Mouse (Mus musculus): ENCODE measurements around the gene Mtmr4. TPM values are rescaled to one million over a fixed set of nuclear protein-coding genes. Genes with fewer than 3 reads are reported as not detected.

Gene Mtmr4
- polyA plus RNA-seq, 1 experiment from 2014 or later = 62.4 TPM

DNA sequence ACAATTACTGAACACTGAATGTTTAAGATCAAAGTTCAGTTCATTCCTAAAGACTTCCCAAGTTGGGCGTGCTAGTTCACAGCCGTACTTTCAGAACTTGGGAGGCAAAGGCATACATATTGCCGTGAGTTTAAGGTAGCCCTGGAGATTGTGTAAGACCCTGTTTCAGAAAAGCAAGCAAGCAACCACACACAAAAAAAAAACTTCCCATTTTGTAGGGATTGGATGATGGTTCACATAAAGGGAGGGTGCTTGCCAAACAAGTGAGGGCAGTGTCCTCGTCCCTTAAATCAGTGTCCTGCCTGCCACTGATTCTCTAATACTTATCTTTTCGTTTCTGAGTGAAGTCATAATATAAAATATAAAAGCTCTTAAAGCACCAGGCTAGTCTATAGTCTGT, 62.7 kb downstream of the Mtmr4 start:
- no peak for ATAC-seq (ENCODE audit: insufficient number of reproducible peaks, low FRiP score, low TSS enrichment, low read depth)
- Histone ChIP-seq H3K27me3 (ENCODE audit: control insufficient read depth, insufficient read depth, low read length) (no peaks in the 10 kb centered on the region), H3K9ac (ENCODE audit: low read length) (no peak overlapping the region), H3K4me2 (ENCODE audit: low read depth, severe bottlenecking) (no peak overlapping the region), H3K4me1 (ENCODE audit: control insufficient read depth, insufficient read depth, low read length) (no peaks in the 10 kb centered on the region), H3K36me3 (ENCODE audit: control insufficient read depth, insufficient read depth, low read length) (no peaks in the 10 kb centered on the region), H3K4me3 (ENCODE audit: low read depth, low read length) (no peak overlapping the region), H3K27ac (replicated peaks; ENCODE audit: low read depth, low read length) (no peak overlapping the region), H3K9me3 (ENCODE audit: control insufficient read depth, low read length) (no peaks in the 10 kb centered on the region)
- WGBS = 81% methylated on average over 5 of the region's 5 CpGs
- no peak for DNase-seq (ENCODE audit: low spot score)

DNA sequence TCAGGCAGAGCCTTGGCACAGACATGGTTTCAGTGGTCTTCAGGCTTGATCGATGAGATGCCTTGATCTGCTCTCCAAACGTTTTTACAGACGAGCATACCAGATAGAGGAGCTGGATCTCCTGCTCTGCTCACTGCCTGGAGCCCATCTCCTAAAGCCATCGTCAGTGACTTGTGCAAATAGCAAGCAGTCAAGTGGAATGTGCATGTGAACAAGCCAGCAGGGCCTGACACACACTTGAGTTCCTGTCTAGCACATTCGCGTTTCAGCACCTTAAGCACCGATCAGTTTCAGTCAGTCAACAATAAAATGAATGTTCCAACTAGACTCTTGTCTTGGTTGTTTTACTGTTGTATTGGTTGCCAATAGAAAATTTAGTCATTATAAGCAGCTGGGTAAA, 67.3 kb downstream of the Mtmr4 start:
- no peak overlapping the region for H3K4me3 ChIP-seq (ENCODE audit: low read depth, low read length)
- no peak overlapping the region for H3K9ac ChIP-seq (ENCODE audit: low read length)
- no peaks in the 10 kb centered on the region for H3K4me1 ChIP-seq (ENCODE audit: control insufficient read depth, insufficient read depth, low read length)
- peaks cover 11% of the 10 kb centered on the region for H3K27me3 ChIP-seq (ENCODE audit: control insufficient read depth, insufficient read depth, low read length)
- no peak overlapping the region for H3K27ac ChIP-seq (replicated peaks; ENCODE audit: low read depth, low read length)
- no peaks in the 10 kb centered on the region for H3K36me3 ChIP-seq (ENCODE audit: control insufficient read depth, insufficient read depth, low read length)
- no peak for DNase-seq (ENCODE audit: low spot score)
- H3K9me3 ChIP-seq (ENCODE audit: control insufficient read depth, low read length) = no peaks in the 10 kb centered on the region
- 77% methylated on average over 7 of the region's 7 CpGs for WGBS
- ATAC-seq (ENCODE audit: insufficient number of reproducible peaks, low FRiP score, low TSS enrichment, low read depth) = no peak
- no peak overlapping the region for H3K4me2 ChIP-seq (ENCODE audit: low read depth, severe bottlenecking)

DNA sequence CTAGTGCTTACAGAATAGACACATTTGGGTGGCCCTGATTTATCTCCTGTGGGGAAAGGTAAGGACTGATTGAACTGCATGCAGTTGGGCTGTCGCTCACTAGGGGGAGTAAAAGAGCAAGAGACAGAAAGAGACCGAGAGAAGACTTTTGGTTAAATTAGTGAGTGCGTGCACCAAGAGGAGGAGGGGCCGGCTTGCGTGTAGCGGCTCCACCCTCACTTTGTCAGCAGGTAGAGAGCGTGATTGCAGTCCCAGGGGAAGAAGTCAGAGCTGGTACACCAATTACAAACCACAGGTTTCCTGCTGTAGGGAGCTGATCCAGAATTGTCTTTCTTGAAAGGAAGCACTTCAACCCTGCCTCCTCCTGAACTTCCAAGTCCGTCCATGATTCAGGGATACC, 70.4 kb downstream of the Mtmr4 start, which contains the start of gene Rnf43:
Gene Rnf43 (plus strand): TSS at position 316 of the 400 bp plus-strand sequence.
- Histone ChIP-seq H3K36me3 (ENCODE audit: control insufficient read depth, insufficient read depth, low read length) (no peaks in the 10 kb centered on the region), H3K4me2 (ENCODE audit: low read depth, severe bottlenecking) (peak within 1 kb of the TSS; percentile 55), H3K4me3 (ENCODE audit: low read depth, low read length) (peak within 1 kb of the TSS; percentile 26), H3K27me3 (ENCODE audit: control insufficient read depth, insufficient read depth, low read length) (peaks cover 14% of the 10 kb centered on the region), H3K9ac (ENCODE audit: low read length) (no peak within 1 kb of the TSS), H3K9me3 (ENCODE audit: control insufficient read depth, low read length) (no peaks in the 10 kb centered on the region), H3K4me1 (ENCODE audit: control insufficient read depth, insufficient read depth, low read length) (no peaks in the 10 kb centered on the region), H3K27ac (replicated peaks; ENCODE audit: low read depth, low read length) (no peak within 1 kb of the TSS)
- WGBS = under 1% methylated on average over 8 of the region's 8 CpGs
- peak; percentile 90 for DNase-seq (ENCODE audit: low spot score)
- ATAC-seq (ENCODE audit: insufficient number of reproducible peaks, low FRiP score, low TSS enrichment, low read depth) = 0 out of 2 replicates have a peak, but pooled peaks have one; percentile 31

DNA sequence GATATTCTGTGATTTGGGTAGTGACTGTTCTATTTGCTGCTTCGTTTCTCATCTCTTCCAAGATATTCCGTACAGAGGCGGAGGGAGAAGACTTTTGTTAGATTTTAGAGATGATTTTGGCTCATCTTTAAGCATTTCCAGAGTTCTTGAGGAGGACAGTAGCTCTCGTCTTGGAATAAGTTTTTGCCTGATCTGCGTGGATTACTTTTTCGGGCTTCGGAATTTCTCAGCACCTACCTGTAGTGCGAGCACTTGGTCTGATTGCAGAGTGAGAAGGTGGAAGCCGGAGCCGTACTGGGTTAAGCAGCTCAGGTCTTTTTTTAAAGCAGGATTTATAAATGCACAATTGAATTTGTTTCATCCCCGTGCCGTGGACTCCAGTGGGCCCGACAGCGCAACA, 70.9 kb downstream of the Mtmr4 start:
- ATAC-seq (ENCODE audit: insufficient number of reproducible peaks, low FRiP score, low TSS enrichment, low read depth) (no peak), DNase-seq (ENCODE audit: low spot score) (peak; percentile 32)
- H3K9me3 ChIP-seq (ENCODE audit: control insufficient read depth, low read length) = no peaks in the 10 kb centered on the region
- H3K4me3 ChIP-seq (ENCODE audit: low read depth, low read length) = peak overlapping the region; percentile 26
- no peak overlapping the region for H3K27ac ChIP-seq (replicated peaks; ENCODE audit: low read depth, low read length)
- H3K4me1 ChIP-seq (ENCODE audit: control insufficient read depth, insufficient read depth, low read length) = no peaks in the 10 kb centered on the region
- H3K27me3 ChIP-seq (ENCODE audit: control insufficient read depth, insufficient read depth, low read length) = peaks cover 14% of the 10 kb centered on the region
- 14% methylated on average over 14 of the region's 14 CpGs for WGBS
- H3K36me3 ChIP-seq (ENCODE audit: control insufficient read depth, insufficient read depth, low read length) = no peaks in the 10 kb centered on the region
- no peak overlapping the region for H3K9ac ChIP-seq (ENCODE audit: low read length)
- H3K4me2 ChIP-seq (ENCODE audit: low read depth, severe bottlenecking) = peak overlapping the region; percentile 55

DNA sequence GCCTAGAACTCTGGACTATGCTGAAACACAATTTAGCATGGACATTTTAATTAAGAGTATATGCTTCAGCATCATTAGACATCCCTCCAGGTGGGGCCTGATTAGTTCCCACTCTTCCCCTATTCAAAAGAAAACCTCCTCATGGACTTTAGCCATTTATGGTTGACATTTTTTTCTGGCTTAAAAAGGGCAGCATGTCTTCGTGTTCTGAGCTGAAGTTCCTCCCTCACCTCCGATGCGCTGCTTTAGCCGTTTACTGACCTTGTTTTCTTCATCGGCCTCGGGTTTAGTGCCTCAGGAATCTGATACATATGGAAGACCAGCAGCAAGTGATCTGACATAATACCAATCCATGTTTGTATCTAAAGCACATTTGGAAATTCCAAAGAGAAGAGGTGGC, 72.0 kb downstream of the Mtmr4 start:
- H3K4me3 ChIP-seq (ENCODE audit: low read depth, low read length) = no peak overlapping the region
- H3K36me3 ChIP-seq (ENCODE audit: control insufficient read depth, insufficient read depth, low read length) = no peaks in the 10 kb centered on the region
- peaks cover 14% of the 10 kb centered on the region for H3K27me3 ChIP-seq (ENCODE audit: control insufficient read depth, insufficient read depth, low read length)
- no peak for ATAC-seq (ENCODE audit: insufficient number of reproducible peaks, low FRiP score, low TSS enrichment, low read depth)
- H3K27ac ChIP-seq (replicated peaks; ENCODE audit: low read depth, low read length) = no peak overlapping the region
- no peaks in the 10 kb centered on the region for H3K9me3 ChIP-seq (ENCODE audit: control insufficient read depth, low read length)
- 70% methylated on average over 6 of the region's 6 CpGs for WGBS
- DNase-seq (ENCODE audit: low spot score) = no peak
- H3K4me2 ChIP-seq (ENCODE audit: low read depth, severe bottlenecking) = no peak overlapping the region
- no peak overlapping the region for H3K9ac ChIP-seq (ENCODE audit: low read length)
- H3K4me1 ChIP-seq (ENCODE audit: control insufficient read depth, insufficient read depth, low read length) = no peaks in the 10 kb centered on the region

DNA sequence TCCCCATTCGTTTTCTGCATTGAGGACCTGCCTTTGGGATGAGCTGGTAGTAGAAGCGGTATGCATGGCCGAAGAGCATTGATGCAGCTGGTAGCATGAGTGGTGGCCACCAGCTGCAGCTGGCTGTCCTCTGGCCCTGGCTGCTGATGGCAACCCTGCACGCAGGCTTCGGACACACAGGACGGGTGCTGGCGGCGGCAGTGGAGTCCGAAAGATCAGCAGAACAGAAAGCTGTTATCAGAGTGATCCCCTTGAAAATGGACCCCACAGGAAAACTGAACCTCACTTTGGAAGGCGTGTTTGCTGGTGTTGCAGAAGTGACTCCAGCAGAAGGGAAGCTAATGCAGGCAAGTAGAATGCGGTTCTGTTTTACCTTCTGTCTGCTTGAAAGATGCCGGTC, 72.6 kb downstream of the Mtmr4 start:
- H3K4me2 ChIP-seq (ENCODE audit: low read depth, severe bottlenecking) = no peak overlapping the region

DNA sequence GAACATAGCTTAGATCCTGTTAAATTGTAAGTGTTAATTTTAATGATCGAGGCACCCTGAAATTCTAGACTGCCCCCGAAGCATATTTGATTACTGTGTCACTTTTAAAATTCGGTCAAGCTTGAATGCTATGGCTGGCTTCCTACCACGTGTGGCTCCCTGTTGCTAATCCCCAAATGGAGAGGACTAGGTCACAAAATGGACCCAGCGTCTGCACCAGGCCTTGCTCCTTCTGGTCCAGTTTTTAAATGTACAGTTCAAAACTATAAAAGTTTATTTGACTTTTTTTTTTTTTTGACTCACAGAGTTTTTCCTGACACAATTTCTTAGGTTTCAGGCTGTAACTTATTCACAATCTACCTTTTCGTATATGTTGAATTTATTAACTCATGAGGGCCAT, 73.3 kb downstream of the Mtmr4 start:
- H3K9me3 ChIP-seq (ENCODE audit: control insufficient read depth, low read length) = no peaks in the 10 kb centered on the region
- H3K36me3 ChIP-seq (ENCODE audit: control insufficient read depth, insufficient read depth, low read length) = no peaks in the 10 kb centered on the region
- 74% methylated on average over 6 of the region's 6 CpGs for WGBS
- H3K9ac ChIP-seq (ENCODE audit: low read length) = no peak overlapping the region
- DNase-seq (ENCODE audit: low spot score) (no peak), ATAC-seq (ENCODE audit: insufficient number of reproducible peaks, low FRiP score, low TSS enrichment, low read depth) (no peak)
- H3K27me3 ChIP-seq (ENCODE audit: control insufficient read depth, insufficient read depth, low read length) = peaks cover 14% of the 10 kb centered on the region
- H3K4me3 ChIP-seq (ENCODE audit: low read depth, low read length) = no peak overlapping the region
- H3K4me1 ChIP-seq (ENCODE audit: control insufficient read depth, insufficient read depth, low read length) = no peaks in the 10 kb centered on the region
- no peak overlapping the region for H3K27ac ChIP-seq (replicated peaks; ENCODE audit: low read depth, low read length)
- H3K4me2 ChIP-seq (ENCODE audit: low read depth, severe bottlenecking) = no peak overlapping the region

More for the DNA sequence above, 72.6 kb downstream of the Mtmr4 start:
- no peaks in the 10 kb centered on the region for H3K36me3 ChIP-seq (ENCODE audit: control insufficient read depth, insufficient read depth, low read length)
- no peak overlapping the region for H3K9ac ChIP-seq (ENCODE audit: low read length)
- H3K4me3 ChIP-seq (ENCODE audit: low read depth, low read length) = no peak overlapping the region
- no peak for ATAC-seq (ENCODE audit: insufficient number of reproducible peaks, low FRiP score, low TSS enrichment, low read depth)
- no peaks in the 10 kb centered on the region for H3K4me1 ChIP-seq (ENCODE audit: control insufficient read depth, insufficient read depth, low read length)
- no peaks in the 10 kb centered on the region for H3K9me3 ChIP-seq (ENCODE audit: control insufficient read depth, low read length)
- H3K27me3 ChIP-seq (ENCODE audit: control insufficient read depth, insufficient read depth, low read length) = peaks cover 14% of the 10 kb centered on the region
- WGBS = 67% methylated on average over 12 of the region's 12 CpGs
- DNase-seq (ENCODE audit: low spot score) = no peak
- no peak overlapping the region for H3K27ac ChIP-seq (replicated peaks; ENCODE audit: low read depth, low read length)

DNA sequence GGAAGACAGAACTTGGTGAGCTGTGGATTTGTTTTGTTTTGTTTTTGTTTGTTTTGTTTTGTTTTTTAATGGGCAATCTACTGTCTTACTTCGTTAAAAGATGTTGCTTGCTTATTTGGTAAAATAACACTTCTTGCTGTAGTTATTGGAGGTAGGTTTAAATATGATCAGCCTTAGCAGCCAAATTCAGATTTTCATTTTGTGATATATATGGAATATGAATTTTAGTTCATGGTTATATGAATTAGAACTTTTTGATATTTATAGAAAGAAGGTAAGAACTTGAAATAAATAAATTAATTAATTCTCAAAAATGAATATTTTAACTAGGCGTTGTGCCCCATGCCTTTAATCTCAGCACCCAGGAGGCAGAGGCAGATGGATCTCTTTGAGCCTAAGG, 73.7 kb downstream of the Mtmr4 start:
- no peak overlapping the region for H3K9ac ChIP-seq (ENCODE audit: low read length)
- H3K4me1 ChIP-seq (ENCODE audit: control insufficient read depth, insufficient read depth, low read length) = no peaks in the 10 kb centered on the region
- H3K4me3 ChIP-seq (ENCODE audit: low read depth, low read length) = no peak overlapping the region
- WGBS = 78% methylated on average over 2 of the region's 2 CpGs
- peaks cover 14% of the 10 kb centered on the region for H3K27me3 ChIP-seq (ENCODE audit: control insufficient read depth, insufficient read depth, low read length)
- no peaks in the 10 kb centered on the region for H3K36me3 ChIP-seq (ENCODE audit: control insufficient read depth, insufficient read depth, low read length)
- DNase-seq (ENCODE audit: low spot score) = no peak
- no peaks in the 10 kb centered on the region for H3K9me3 ChIP-seq (ENCODE audit: control insufficient read depth, low read length)
- H3K27ac ChIP-seq (replicated peaks; ENCODE audit: low read depth, low read length) = no peak overlapping the region
- no peak for ATAC-seq (ENCODE audit: insufficient number of reproducible peaks, low FRiP score, low TSS enrichment, low read depth)
- H3K4me2 ChIP-seq (ENCODE audit: low read depth, severe bottlenecking) = no peak overlapping the region

Measured in limb, embryonic 11.5 days (tissue).